Mouse (Mus musculus): Measurements from ENCODE around the gene Oaz3. TPM values are rescaled to one million over a fixed set of nuclear protein-coding genes. Genes with fewer than 3 reads are reported as not detected.
A peak's percentile ranks its signal among the peaks of the same experiment; 100 is the strongest.

The Oaz3 gene
- polyA plus RNA-seq, 1 experiment from 2014 or later: 1.7 TPM

GRCm38 (mm10) chr3:94398943-94399481 is 44.7 kb downstream of the Oaz3 start:
- Histone ChIP-seq H3K36me3 (ENCODE audit: control insufficient read depth, insufficient read depth, low read length) (no peaks in the 10 kb centered on the region), H3K4me2 (ENCODE audit: low read depth, low read length) (peak overlapping the region; percentile 56), H3K9ac (replicated peaks; ENCODE audit: low read depth, low read length) (peak overlapping the region; percentile 41), H3K27me3 (ENCODE audit: control insufficient read depth, insufficient read depth, low read length) (no peaks in the 10 kb centered on the region), H3K4me3 (ENCODE audit: low read depth, low read length) (peak overlapping the region; percentile 26), H3K4me1 (ENCODE audit: control insufficient read depth, insufficient read depth, low read length) (no peaks in the 10 kb centered on the region), H3K9me3 (ENCODE audit: control insufficient read depth, low read length) (no peaks in the 10 kb centered on the region), H3K27ac (ENCODE audit: low read depth, low read length) (no peak overlapping the region)
- 2% methylated on average over 20 of the region's 20 CpGs for WGBS
- peak; percentile 78 for ATAC-seq (ENCODE audit: low read depth)

- no peaks in the 10 kb centered on the region for H3K9me3 ChIP-seq (ENCODE audit: control insufficient read depth, low read length)
- no peaks in the 10 kb centered on the region for H3K27me3 ChIP-seq (ENCODE audit: control insufficient read depth, insufficient read depth, low read length)
- no peaks in the 10 kb centered on the region for H3K36me3 ChIP-seq (ENCODE audit: control insufficient read depth, insufficient read depth, low read length)
- H3K27ac ChIP-seq (ENCODE audit: low read depth, low read length): no peak within 1 kb of the TSS
- 69% methylated on average over 6 of the region's 6 CpGs for WGBS
- no peak for ATAC-seq (ENCODE audit: low read depth)
- H3K9ac ChIP-seq (replicated peaks; ENCODE audit: low read depth, low read length): peak within 1 kb of the TSS; percentile 41
- peak within 1 kb of the TSS; percentile 26 for H3K4me3 ChIP-seq (ENCODE audit: low read depth, low read length)
- peaks cover 3% of the 10 kb centered on the region; the same call in 1 of the 2 replicates for H3K4me1 ChIP-seq (ENCODE audit: control insufficient read depth, insufficient read depth, low read length)
- peak within 1 kb of the TSS; percentile 56 for H3K4me2 ChIP-seq (ENCODE audit: low read depth, low read length)
These were observed 45.5 kb downstream of the Oaz3 start, which contains the start of gene Lingo4 for GRCm38 (mm10) chr3:94398217-94398616. Lingo4 (plus strand) TSS chr3:94398517.

GRCm38 (mm10) chr3:94396851-94397250 is 46.9 kb downstream of the Oaz3 start:
- Histone ChIP-seq H3K36me3 (ENCODE audit: control insufficient read depth, insufficient read depth, low read length) (no peaks in the 10 kb centered on the region), H3K27me3 (ENCODE audit: control insufficient read depth, insufficient read depth, low read length) (no peaks in the 10 kb centered on the region), H3K4me2 (ENCODE audit: low read depth, low read length) (no peak overlapping the region), H3K4me3 (ENCODE audit: low read depth, low read length) (no peak overlapping the region), H3K27ac (ENCODE audit: low read depth, low read length) (no peak overlapping the region), H3K9ac (replicated peaks; ENCODE audit: low read depth, low read length) (no peak overlapping the region), H3K9me3 (ENCODE audit: control insufficient read depth, low read length) (no peaks in the 10 kb centered on the region), H3K4me1 (ENCODE audit: control insufficient read depth, insufficient read depth, low read length) (peaks cover 3% of the 10 kb centered on the region; the same call in 1 of the 2 replicates)
- 89% methylated on average over 4 of the region's 4 CpGs for WGBS
- no peak for ATAC-seq (ENCODE audit: low read depth)

GRCm38 (mm10) chr3:94396336-94396735 is 47.4 kb downstream of the Oaz3 start:
- no peak overlapping the region for H3K27ac ChIP-seq (ENCODE audit: low read depth, low read length)
- no peaks in the 10 kb centered on the region for H3K36me3 ChIP-seq (ENCODE audit: control insufficient read depth, insufficient read depth, low read length)
- H3K27me3 ChIP-seq (ENCODE audit: control insufficient read depth, insufficient read depth, low read length): no peaks in the 10 kb centered on the region
- H3K4me1 ChIP-seq (ENCODE audit: control insufficient read depth, insufficient read depth, low read length): peaks cover 3% of the 10 kb centered on the region; the same call in 1 of the 2 replicates
- no peaks in the 10 kb centered on the region for H3K9me3 ChIP-seq (ENCODE audit: control insufficient read depth, low read length)
- ATAC-seq (ENCODE audit: low read depth): no peak
- no peak overlapping the region for H3K9ac ChIP-seq (replicated peaks; ENCODE audit: low read depth, low read length)
- WGBS: 82% methylated on average over 1 of the region's 1 CpGs
- H3K4me3 ChIP-seq (ENCODE audit: low read depth, low read length): no peak overlapping the region
- H3K4me2 ChIP-seq (ENCODE audit: low read depth, low read length): no peak overlapping the region

- Histone ChIP-seq H3K4me3 (ENCODE audit: low read depth, low read length) (no peak overlapping the region), H3K27me3 (ENCODE audit: control insufficient read depth, insufficient read depth, low read length) (no peaks in the 10 kb centered on the region), H3K9me3 (ENCODE audit: control insufficient read depth, low read length) (no peaks in the 10 kb centered on the region), H3K4me2 (ENCODE audit: low read depth, low read length) (no peak overlapping the region), H3K9ac (replicated peaks; ENCODE audit: low read depth, low read length) (no peak overlapping the region), H3K4me1 (ENCODE audit: control insufficient read depth, insufficient read depth, low read length) (peaks cover 3% of the 10 kb centered on the region; the same call in 1 of the 2 replicates), H3K36me3 (ENCODE audit: control insufficient read depth, insufficient read depth, low read length) (no peaks in the 10 kb centered on the region), H3K27ac (ENCODE audit: low read depth, low read length) (no peak overlapping the region)
- peak; percentile 66 for ATAC-seq (ENCODE audit: low read depth)
- WGBS: 41% methylated on average over 4 of the region's 4 CpGs
These were observed 50.7 kb downstream of the Oaz3 start for GRCm38 (mm10) chr3:94393049-94393448.

- Histone ChIP-seq H3K27me3 (ENCODE audit: control insufficient read depth, insufficient read depth, low read length) (no peaks in the 10 kb centered on the region), H3K4me2 (ENCODE audit: low read depth, low read length) (no peak overlapping the region), H3K4me1 (ENCODE audit: control insufficient read depth, insufficient read depth, low read length) (peaks cover 3% of the 10 kb centered on the region; the same call in 1 of the 2 replicates), H3K9me3 (ENCODE audit: control insufficient read depth, low read length) (no peaks in the 10 kb centered on the region), H3K9ac (replicated peaks; ENCODE audit: low read depth, low read length) (no peak overlapping the region), H3K27ac (ENCODE audit: low read depth, low read length) (no peak overlapping the region), H3K36me3 (ENCODE audit: control insufficient read depth, insufficient read depth, low read length) (no peaks in the 10 kb centered on the region), H3K4me3 (ENCODE audit: low read depth, low read length) (no peak overlapping the region)
- 87% methylated on average over 2 of the region's 2 CpGs for WGBS
- no peak for ATAC-seq (ENCODE audit: low read depth)
These were observed 51.6 kb downstream of the Oaz3 start for GRCm38 (mm10) chr3:94392128-94392527.

GRCm38 (mm10) chr3:94391001-94391400 is 52.7 kb downstream of the Oaz3 start:
- no peak for ATAC-seq (ENCODE audit: low read depth)
- Histone ChIP-seq H3K4me1 (ENCODE audit: control insufficient read depth, insufficient read depth, low read length) (peaks cover 3% of the 10 kb centered on the region; the same call in 1 of the 2 replicates), H3K27me3 (ENCODE audit: control insufficient read depth, insufficient read depth, low read length) (no peaks in the 10 kb centered on the region), H3K36me3 (ENCODE audit: control insufficient read depth, insufficient read depth, low read length) (no peaks in the 10 kb centered on the region), H3K27ac (ENCODE audit: low read depth, low read length) (no peak overlapping the region), H3K4me3 (ENCODE audit: low read depth, low read length) (no peak overlapping the region), H3K9me3 (ENCODE audit: control insufficient read depth, low read length) (no peaks in the 10 kb centered on the region), H3K9ac (replicated peaks; ENCODE audit: low read depth, low read length) (no peak overlapping the region), H3K4me2 (ENCODE audit: low read depth, low read length) (no peak overlapping the region)
- WGBS: 84% methylated on average over 5 of the region's 5 CpGs

GRCm38 (mm10) chr3:94389420-94389819 is 54.3 kb downstream of the Oaz3 start:
- Histone ChIP-seq H3K27ac (ENCODE audit: low read depth, low read length) (no peak overlapping the region), H3K4me1 (ENCODE audit: control insufficient read depth, insufficient read depth, low read length) (peaks cover 3% of the 10 kb centered on the region; the same call in 1 of the 2 replicates), H3K9me3 (ENCODE audit: control insufficient read depth, low read length) (no peaks in the 10 kb centered on the region), H3K4me3 (ENCODE audit: low read depth, low read length) (no peak overlapping the region), H3K27me3 (ENCODE audit: control insufficient read depth, insufficient read depth, low read length) (no peaks in the 10 kb centered on the region), H3K4me2 (ENCODE audit: low read depth, low read length) (no peak overlapping the region), H3K9ac (replicated peaks; ENCODE audit: low read depth, low read length) (no peak overlapping the region), H3K36me3 (ENCODE audit: control insufficient read depth, insufficient read depth, low read length) (no peaks in the 10 kb centered on the region)
- 97% methylated on average over 16 of the region's 16 CpGs for WGBS
- ATAC-seq (ENCODE audit: low read depth): no peak

GRCm38 (mm10) chr3:94388047-94388446 is 55.7 kb downstream of the Oaz3 start:
- ATAC-seq (ENCODE audit: low read depth): no peak
- Histone ChIP-seq H3K9ac (replicated peaks; ENCODE audit: low read depth, low read length) (no peak overlapping the region), H3K4me2 (ENCODE audit: low read depth, low read length) (no peak overlapping the region), H3K27me3 (ENCODE audit: control insufficient read depth, insufficient read depth, low read length) (no peaks in the 10 kb centered on the region), H3K4me1 (ENCODE audit: control insufficient read depth, insufficient read depth, low read length) (no peaks in the 10 kb centered on the region), H3K4me3 (ENCODE audit: low read depth, low read length) (no peak overlapping the region), H3K27ac (ENCODE audit: low read depth, low read length) (no peak overlapping the region), H3K36me3 (ENCODE audit: control insufficient read depth, insufficient read depth, low read length) (no peaks in the 10 kb centered on the region), H3K9me3 (ENCODE audit: control insufficient read depth, low read length) (no peaks in the 10 kb centered on the region)
- WGBS: 83% methylated on average over 5 of the region's 5 CpGs

Data from neural tube, embryonic 14.5 days (tissue).